Mouse (Mus musculus): Measurements from ENCODE around the gene Gm42674.

DNA sequence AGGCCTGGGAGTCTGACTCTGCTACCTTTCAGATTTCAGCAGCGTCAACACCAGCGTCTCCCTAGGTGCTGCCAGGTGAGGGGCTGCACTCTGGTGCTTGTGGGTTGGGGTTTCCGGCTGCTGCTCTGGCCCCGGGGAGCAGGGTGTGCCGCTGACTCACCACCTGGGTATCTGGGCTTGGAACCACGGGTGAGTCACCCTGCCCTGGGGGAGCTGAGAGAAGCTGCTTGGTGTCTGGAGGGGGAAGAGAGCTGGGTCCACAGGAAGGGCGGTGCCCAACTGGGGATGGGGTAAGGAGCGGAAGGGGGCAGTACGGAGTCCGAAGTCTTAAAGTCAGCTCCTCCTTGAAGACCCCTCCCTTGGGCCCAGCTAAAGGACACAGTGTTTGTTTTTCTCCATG lies 14.8 kb upstream of the Gm42674 start:
- no peak for TF ChIP-seq CTCF (IDR thresholded peaks at IDR 0.05; ENCODE audit: extremely low read depth, insufficient read length, insufficient replicate concordance, low read depth, low read length)
- TF ChIP-seq POLR2A (IDR thresholded peaks at IDR 0.05; ENCODE audit: low read depth, low read length): no peak

Data from small intestine, adult 2 months (tissue).